Mouse (Mus musculus) frontal cortex, postnatal 25 days (tissue): ENCODE results near the gene Lrit3.

Experiments used
- DNase-seq, 2 experiments: peaks; one replicate each; pipeline ENCODE4 v3.0.0; 2022; ENCODE audit warnings: low spot score in 2 of 2

Gene Lrit3

DNA sequence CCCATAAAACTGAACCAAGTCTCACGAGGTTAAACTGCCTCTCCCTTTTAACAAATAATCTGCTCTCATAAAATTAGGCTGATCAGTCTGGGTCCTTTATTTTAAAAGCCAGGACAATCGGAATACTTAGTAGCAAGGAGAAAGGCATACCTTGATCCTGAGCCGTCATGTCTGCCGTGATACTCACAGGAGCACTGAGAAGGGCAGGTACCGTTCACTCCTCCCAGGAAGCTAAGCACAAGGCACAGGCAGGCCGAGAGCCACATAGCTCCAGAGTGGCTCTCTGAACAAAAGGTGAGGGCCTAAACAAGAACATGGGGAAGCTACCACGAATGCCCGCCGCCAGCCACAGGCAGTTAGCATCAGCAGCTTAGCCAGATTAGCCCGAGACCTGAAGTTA is at the start of gene Lrit3:
Lrit3 (minus strand) TSS at position 266 of the 400 bp plus-strand sequence.
- DNase-seq: no peak

DNA sequence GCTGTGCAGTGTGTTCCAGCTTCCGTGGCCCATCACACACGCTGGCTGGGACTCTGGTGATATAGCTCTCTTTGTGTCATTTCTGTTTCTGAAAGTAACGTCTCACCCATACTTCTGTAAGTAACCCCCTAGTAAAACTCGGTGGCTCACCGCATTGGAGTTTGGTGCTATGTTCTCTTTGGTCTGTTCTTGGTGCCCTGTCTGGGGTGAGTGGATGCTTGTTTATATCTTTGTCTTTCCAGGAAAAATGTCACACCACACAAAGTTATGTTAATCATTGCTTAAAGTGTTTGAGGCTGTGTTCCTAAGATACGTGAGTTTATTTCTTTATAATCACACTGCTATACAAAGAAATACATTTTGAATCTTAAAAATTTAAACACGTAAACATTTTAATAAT is 43.0 kb upstream of the Lrit3 start:
- no peak for DNase-seq

GRCm38 (mm10) chr3:129845868-129846267 is 42.0 kb upstream of the Lrit3 start:
- DNase-seq: no peak

- no peak for DNase-seq
These were observed 34.2 kb upstream of the Lrit3 start for GRCm38 (mm10) chr3:129838017-129838416.

DNA sequence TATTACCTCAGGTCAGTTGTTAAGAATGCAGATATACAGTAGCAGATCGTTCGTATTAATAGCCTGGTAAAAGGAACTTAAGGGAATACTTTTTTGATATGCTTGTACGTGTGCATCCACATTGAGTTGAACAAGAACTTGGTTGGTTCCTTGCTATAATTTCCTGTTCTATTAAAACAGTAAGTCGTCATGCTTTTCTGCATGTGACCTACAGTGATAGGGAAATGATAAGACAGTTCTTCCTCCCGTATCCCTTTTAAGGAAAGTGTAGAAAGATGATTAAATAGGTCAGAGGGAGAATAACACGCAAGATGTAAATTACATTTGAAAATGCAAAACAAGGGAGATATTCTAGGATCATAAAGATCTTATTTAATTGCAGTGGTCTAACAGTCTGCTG is 33.1 kb upstream of the Lrit3 start:
- no peak for DNase-seq

- DNase-seq: no peak
These were observed 32.3 kb upstream of the Lrit3 start for GRCm38 (mm10) chr3:129836051-129836697.

DNA sequence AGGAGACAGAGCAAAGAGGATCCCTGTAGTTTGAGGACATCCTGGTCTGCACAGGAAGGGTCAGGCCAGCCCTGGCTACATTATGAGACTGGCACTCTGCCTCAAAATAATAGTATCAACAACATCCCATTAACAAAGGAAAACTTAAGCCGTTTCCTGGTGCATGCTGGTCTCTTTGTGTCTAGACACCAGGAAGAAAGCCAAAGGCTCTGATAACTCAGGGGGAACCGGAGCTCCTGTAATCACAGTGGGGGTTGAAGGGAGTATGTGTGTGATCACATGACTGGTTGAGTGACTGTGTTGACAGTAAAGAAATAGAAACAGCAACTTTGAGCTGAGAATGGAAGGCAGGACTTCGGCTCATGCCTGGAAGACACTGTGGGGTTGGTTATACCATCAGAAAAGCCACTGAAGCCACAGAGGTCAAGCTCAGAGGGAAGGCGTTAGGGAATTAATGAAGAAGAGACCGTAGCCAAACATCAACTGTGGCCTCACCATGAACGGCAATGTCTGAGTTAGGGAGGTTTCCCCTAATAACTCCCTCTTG is 31.6 kb upstream of the Lrit3 start, which contains the start of gene Cfi:
Cfi (plus strand) TSS at position 497 of the 547 bp plus-strand sequence.
- DNase-seq: no peak

GRCm38 (mm10) chr3:129831035-129831568 is 27.3 kb upstream of the Lrit3 start, which contains the start of gene Gar1:
Gar1 (minus strand) TSS chr3:129831396.
- peak; percentile 87 to 95 for DNase-seq

DNA sequence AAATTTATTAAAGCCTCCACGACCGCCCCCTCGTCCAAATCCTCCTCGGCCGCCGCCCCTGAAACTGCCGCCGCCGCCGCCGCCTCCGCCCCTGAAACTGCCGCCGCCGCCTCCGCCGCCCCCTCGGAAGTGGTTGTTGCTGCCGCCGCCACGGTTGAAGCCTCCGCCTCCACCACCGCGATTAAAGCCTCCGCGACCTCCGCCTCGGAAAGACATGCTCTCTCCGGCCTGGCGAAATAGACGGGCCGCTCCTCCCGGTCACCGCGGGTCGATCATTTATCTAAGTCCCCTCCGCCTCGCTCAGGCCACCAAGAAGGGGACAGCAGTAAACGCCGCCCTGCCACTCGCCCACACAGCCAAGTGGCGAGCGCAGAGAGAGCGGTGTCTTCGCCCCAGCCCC is 26.8 kb upstream of the Lrit3 start:
- peak in 1 of 2 experiments; percentile 15 for DNase-seq

DNA sequence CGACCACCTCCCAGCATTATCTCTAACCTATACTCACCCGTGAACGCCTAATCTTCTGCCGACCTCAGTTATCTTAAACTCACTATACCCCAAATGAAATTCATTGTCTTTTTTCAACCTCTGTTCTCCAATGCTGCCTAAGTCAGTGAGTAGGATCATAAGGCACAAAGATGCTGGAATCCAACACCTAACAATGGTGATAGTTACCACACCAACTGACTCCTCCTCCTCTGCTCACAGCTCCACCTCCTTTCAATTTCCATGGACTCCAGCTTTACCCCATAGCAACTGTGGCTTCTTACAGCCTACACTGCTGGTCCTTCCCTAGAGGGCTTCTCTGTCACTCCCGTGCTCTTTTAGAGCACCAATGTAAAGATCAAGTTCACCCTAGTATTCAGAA is 23.9 kb upstream of the Lrit3 start:
- DNase-seq: no peak

DNA sequence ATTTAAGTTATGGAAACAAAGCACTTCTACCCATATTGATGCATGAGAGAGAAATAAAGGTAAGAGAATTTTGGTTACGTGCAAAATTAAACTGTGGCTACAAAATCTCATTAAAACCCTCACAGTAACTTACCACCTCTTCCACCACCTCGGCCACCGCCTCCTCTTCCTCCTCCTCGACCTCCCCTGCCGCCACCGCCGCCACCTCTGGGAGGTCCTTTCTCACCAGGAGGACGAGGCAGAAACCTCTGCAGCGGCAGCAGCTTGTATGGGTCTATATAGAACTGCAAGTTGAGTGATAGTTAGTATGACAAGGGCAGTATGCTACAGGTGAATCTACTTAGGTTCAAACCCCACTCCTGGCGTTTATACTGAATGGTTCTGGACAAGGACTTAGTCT is 22.9 kb upstream of the Lrit3 start:
- DNase-seq: no peak

GRCm38 (mm10) chr3:129824891-129825290 is 21.1 kb upstream of the Lrit3 start:
- no peak for DNase-seq

GRCm38 (mm10) chr3:129824146-129824545 is 20.3 kb upstream of the Lrit3 start:
- no peak for DNase-seq

- DNase-seq: no peak
These were observed 19.5 kb upstream of the Lrit3 start for GRCm38 (mm10) chr3:129823293-129823692.

DNA sequence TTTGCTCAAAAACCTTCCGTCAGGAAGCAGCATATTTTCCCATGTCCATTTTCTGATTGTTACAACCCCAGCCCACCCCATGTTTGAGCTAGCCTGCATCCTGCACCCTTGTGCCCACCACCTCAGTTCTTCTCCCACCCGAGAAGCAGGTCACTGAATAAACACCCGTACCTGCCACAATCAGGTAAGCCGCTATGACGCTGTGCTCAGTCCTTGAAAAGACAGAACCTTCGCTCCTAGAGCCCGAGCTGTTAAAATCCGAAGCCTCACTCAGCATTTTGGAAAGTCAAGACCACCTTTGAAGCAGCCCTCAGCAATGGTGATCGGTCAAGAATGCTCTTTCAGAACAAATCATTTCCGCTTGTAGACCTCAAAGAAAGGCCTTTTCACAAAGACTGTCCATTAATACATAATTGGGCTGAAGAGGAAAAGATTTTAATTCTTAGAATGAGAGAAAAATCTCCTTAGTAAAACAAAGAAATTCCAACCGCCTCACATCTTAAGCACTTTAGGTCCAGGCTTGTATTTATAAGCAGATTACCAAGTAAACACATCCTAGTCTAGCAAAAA is 18.5 kb upstream of the Lrit3 start, which contains the start of gene Rrh:
Rrh (minus strand) TSS at position 382 of the 570 bp plus-strand sequence.
- DNase-seq: no peak

GRCm38 (mm10) chr3:129821736-129822135 is 17.9 kb upstream of the Lrit3 start:
- DNase-seq: no peak

DNA sequence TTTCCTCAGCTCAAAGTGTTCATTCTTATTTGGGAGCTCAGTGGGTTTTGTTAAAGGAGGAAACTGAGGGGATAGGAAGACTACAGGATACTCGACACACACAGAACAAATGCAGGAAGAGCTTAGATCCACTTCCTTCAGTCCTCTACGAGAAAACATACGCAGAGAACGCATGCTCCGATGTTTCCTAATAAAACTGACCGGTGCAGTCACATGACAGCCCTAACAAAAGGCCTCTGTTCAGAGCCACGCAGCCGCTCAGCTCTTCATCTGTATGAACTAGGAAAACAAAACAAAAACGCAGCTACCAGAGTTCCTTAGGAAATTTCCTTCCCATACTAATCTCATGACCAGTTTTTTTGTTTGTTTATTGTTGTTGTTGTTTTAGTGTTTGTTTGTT is 17.0 kb upstream of the Lrit3 start:
- no peak for DNase-seq

GRCm38 (mm10) chr3:129799011-129799410 is 4.8 kb downstream of the Lrit3 start:
- DNase-seq: no peak

DNA sequence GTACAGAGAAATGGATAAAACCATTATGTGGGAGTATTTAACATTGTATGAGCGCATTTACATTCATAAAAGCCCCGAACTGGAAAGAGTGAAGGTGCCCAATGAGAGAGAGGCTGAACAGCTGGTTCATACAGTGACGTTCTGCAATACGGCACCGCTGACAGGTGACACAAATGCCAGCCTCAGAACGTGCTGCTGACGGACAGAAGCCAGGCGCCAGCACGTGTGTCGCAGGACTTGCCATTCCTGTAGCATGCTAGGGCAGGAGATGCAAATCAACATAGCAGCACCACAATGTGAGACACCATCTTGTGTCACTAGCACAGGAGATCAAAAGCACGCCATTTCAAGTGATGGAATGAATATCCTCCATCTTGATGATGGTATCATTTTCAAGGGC is 5.3 kb downstream of the Lrit3 start:
- no peak for DNase-seq

DNA sequence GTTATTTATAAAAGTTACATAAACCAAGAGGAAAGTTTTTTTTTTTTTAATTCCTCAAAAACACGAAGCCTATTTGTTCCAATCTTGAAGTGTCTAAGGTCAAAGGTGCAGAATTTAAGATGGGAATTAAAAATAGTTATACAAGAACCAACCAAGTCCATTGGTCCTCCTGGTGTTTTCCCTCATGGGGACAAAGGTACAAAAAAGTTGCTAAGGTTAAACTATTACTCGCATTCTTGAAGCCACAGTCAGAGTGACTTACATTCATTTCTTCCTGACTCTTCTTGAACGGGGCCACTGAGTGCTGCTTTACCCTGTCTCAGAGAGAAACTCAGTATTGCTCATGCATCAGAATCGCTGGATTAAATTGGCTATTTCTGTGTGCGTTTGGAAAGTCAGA is 6.5 kb downstream of the Lrit3 start:
- DNase-seq: no peak

- no peak for DNase-seq
These were observed 10.0 kb downstream of the Lrit3 start for GRCm38 (mm10) chr3:129793801-129794200.

GRCm38 (mm10) chr3:129782746-129783145 is 21.1 kb downstream of the Lrit3 start:
- DNase-seq: no peak

DNA sequence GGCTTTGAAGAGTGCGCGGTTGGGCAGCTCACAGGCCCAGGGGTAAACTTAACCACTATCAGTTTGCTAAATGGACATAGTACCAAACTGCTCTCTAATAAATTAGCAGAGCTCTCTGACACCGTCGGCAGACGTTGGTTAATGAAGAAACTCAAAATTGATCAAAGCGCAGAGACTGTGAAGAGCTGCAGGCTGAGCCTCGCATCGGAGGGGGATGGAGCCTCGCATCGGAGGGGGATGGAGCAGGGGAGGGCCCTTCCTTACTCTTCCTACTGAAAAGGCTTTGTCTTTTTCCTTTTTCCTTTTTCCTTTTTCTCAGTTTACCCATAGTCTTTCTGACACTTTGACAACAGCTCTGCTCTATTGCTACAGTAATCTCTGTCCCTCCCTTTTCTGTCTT is 22.4 kb downstream of the Lrit3 start:
- DNase-seq: no peak
